Mouse (Mus musculus) urinary bladder, postnatal 0 days (tissue): ENCODE data around the gene Lhx6. TPM values are rescaled to one million over a fixed set of nuclear protein-coding genes. Genes with fewer than 3 reads are reported as not detected.

Source experiments
- polyA plus RNA-seq: library from polyadenylated mRNA; unstranded; fragments of >200 nt; fragmentation: Nextera tagmentation; extraction: Ambion mirVana; gene quantifications from 2 replicates; pipeline ENCODE4 v1.2.1, GENCODE M21; 2015

Gene Lhx6
- polyA plus RNA-seq, result 0.55 and 0.69 TPM in 2 replicates

DNA sequence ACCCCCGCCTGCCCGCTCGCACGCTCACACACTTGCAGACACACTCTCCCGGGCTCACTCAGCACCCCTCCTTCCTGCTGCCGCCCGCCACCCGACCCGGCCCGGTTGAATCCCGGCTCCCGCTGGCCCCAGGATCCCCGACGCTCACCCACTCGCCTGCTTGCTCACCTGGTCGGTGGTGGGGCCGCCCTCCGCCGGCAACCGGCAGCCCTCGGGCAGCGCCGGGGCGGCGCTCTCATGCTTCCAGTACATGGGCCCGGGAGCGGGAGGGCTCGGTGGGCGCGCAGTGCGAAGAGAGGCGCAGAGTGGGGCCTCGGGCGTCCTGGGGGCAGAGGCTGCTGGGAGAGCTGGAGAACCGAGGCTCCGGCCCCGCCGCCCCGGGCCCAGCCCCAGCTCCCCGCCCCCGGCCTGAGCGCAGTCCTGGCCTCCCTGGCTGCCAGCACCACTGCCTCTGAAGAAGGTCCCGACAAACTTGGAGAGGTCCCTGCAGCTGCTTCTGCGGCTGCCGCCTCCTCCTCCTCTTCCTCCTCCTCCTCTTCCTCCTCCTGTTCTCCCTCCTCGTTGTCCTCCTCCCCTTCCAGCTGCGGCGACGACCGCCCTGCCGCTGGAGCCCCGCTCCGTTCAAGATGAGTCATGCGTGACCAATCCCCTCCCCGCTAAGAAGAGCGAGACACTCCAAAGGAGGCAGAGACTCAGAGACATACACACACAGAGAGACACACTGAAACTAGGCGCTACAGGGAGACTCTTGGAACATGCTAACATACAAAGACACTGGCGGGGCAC lies at the start of gene Lhx6:
Lhx6 (minus strand) TSS at position 453 of the 786 bp plus-strand sequence.

DNA sequence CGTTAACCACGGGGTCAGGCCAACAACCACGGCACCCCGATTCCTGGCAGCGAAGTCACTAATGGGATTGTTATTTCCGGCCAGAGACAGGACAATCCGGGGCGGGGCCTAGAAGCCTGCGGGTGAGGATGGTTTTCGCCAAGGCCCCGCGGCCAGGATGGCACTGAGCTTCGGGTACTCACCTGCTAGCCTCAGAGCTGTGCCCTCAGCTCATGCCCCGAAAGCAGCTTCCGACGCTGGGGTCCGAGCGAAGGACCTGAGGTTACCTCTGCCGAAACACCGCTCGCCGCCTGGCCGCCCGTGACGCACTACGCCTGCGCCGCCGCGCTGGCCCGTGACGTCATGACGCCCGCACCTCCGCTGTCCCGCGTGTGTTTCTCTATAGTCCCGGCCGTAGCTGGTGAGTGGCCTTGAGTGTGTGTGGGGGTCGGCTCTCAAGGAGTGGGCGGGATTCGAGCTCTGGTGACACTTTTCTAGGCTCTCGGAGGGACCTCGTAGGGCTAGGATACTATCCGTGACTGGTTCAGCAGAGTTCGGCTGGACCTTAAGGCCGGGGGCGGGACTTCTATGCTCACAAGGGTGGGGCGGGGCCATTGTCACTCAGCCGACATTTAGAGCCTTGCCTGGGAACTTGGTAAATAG lies 31.2 kb upstream of the Lhx6 start, which contains the start of the genes Mrrf and Rbm18:
Mrrf (plus strand) TSS at position 90 of the 642 bp plus-strand sequence.
Rbm18 (minus strand) TSS at position 474 of the 642 bp plus-strand sequence.

GRCm38 (mm10) chr2:36048748-36049566 lies 56.3 kb downstream of the Lhx6 start, which contains the start of the genes Ndufa8 and Morn5:
Gene Ndufa8, minus strand, starts transcription at chr2:36049406.
Gene Morn5, plus strand, starts transcription at chr2:36049458.

Other genes starting within 250 kb of the Lhx6 start
- 0.59 and 1.2 TPM in 2 replicates for gene Ttll11, start 125.5 kb downstream of the Lhx6 start, polyA plus RNA-seq
- 198 and 213 TPM in 2 replicates for gene Ndufa8, start 56.0 kb downstream of the Lhx6 start, polyA plus RNA-seq
- not detected in 2 replicates for gene Morn5, start 56.0 kb downstream of the Lhx6 start, polyA plus RNA-seq
- 25.3 and 25.5 TPM in 2 replicates for gene Mrrf, start 31.0 kb upstream of the Lhx6 start, polyA plus RNA-seq
- gene Rbm18, start 31.4 kb upstream of the Lhx6 start, polyA plus RNA-seq, result 54.2 and 57.7 TPM in 2 replicates
- 41.6 and 48.9 TPM in 2 replicates for gene Ptgs1, start 125.0 kb upstream of the Lhx6 start, polyA plus RNA-seq